Mouse (Mus musculus): ENCODE measurements at regions not wholly inside any gene's neighbourhood (a gene's known extent, or its start where the extent isn't known, plus 50 kb on each side); places are given as distances from the start of the nearest gene placed in this dataset.
"Not testable (repeated sequence)": the region's sequence is repeated elsewhere in the genome, so short reads cannot be mapped to it uniquely, and the experiment has no call there.

DNA sequence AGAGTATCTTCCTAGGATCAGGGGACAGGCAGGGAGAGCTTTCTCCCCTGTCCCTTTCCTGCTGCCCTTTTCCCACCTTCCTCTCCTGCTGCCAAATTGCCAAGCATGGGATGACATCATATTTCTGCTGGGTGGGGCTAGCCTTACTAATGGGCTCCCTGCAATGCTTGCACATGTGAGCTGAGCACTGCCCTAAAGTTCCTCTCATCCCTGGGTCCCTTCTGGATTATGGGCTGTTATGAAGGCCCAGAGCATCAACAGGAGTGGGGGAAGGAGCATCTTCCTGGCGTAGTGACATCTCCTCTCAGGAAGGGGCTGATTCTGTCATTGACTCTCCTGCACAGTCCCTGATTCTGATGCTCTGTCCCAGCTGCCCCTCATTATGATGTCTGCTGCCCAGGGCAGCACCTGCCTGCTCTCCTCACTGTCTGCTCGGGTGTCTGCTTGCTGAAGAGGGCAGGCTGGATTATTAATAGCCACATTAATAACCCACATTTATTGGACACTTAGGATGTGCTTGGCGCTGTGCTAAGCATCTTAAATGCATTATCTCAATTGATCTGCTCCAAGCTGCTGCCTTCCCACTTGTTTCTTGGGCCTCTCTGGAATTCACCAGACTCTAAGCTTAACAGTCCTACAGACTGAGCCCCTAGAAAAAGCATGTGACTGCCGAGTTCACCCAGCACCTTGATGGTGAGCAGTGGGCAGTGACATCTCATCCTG, 219.1 kb downstream of the Tpra1 start:
- H3K36me3 ChIP-seq = no peaks in the 10 kb centered on the region
- no peaks in the 10 kb centered on the region for H3K4me1 ChIP-seq
- no peak overlapping the region for H3K4me2 ChIP-seq
- H3K9ac ChIP-seq = no peak overlapping the region
- 49% methylated on average over 4 of the region's 4 CpGs for WGBS (ENCODE audit: insufficient replicate concordance)
- H3K4me3 ChIP-seq = no peak overlapping the region
- H3K27me3 ChIP-seq (replicated peaks) = no peaks in the 10 kb centered on the region; the same call in 1 of the 2 replicates
- no peak for ATAC-seq
- no peaks in the 10 kb centered on the region for H3K9me3 ChIP-seq (replicated peaks)
- H3K27ac ChIP-seq = no peak overlapping the region

DNA sequence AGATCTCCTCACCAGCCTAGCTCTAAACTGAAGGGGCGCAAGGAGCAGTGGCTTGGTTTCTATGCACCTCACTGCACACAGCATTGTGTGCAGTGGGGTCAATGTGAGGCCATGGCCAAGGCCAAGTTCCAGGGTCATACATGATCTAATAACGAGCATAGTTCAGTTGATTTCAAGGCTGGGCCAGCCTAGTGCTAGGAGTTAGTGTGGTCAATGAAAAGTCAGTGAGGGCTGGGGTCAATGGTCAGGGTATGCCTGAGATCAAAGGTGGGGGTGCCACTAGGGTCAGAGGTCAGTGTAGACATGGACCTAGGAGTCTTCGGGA, 219.7 kb downstream of the Tpra1 start:
- H3K9me3 ChIP-seq (replicated peaks) = no peaks in the 10 kb centered on the region
- H3K4me3 ChIP-seq = no peak overlapping the region
- H3K27ac ChIP-seq = no peak overlapping the region
- H3K36me3 ChIP-seq = no peaks in the 10 kb centered on the region
- H3K4me2 ChIP-seq = no peak overlapping the region
- peaks cover 2% of the 10 kb centered on the region; the same call in 1 of the 2 replicates for H3K27me3 ChIP-seq (replicated peaks)
- H3K9ac ChIP-seq = no peak overlapping the region
- no peak; the same call in 1 of the 2 replicates for ATAC-seq
- H3K4me1 ChIP-seq = no peaks in the 10 kb centered on the region
- WGBS (ENCODE audit: insufficient replicate concordance) = 60% methylated on average over 3 of the region's 3 CpGs

DNA sequence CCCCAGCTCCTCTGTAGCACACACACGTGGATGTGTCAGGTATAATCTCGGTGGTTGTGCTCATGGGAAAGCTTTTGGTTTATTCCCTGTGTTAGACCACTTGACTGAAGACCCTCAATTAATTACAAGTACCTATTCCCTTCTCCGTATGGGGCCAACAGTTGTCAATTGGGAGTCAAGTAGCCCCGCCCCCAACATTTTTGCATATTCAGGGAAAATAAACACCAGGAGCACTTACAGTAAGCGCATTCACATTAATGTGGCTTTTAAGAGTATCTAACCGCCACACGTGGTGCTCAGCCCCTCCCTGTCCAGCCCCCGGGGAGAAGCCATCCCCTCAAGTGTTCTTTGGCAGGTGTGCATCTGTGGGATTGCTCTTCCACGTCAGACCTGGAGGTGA, 223.9 kb downstream of the Tpra1 start:
- WGBS (ENCODE audit: insufficient replicate concordance) = 35% methylated on average over 9 of the region's 9 CpGs
- Histone ChIP-seq H3K4me1 (no peaks in the 10 kb centered on the region), H3K4me3 (no peak overlapping the region), H3K9ac (no peak overlapping the region), H3K27me3 (replicated peaks) (peaks cover 9% of the 10 kb centered on the region; the same call in 1 of the 2 replicates), H3K9me3 (replicated peaks) (no peaks in the 10 kb centered on the region), H3K36me3 (no peaks in the 10 kb centered on the region), H3K4me2 (no peak overlapping the region), H3K27ac (no peak overlapping the region)
- no peak for ATAC-seq

DNA sequence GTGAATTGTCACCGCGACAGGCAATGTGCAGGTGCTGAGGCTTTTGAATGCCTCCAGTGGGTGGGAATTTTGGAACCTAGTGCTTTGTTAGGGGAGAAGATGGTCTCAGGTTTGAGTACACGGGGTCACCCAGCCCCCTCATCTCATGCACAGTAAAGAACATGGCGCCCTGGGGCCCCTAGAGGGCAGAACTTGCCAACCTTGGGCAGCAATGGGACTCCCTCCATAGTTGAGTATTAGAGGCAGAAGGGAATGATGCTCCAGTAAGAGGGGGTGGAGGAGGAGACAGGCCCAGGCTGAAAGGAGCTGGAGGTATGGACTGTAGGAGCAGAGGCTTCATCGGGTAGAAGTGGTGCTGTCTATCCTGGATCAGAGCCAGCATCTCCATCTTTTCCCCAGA, 226.1 kb downstream of the Tpra1 start:
- not testable (repeated sequence) for H3K9ac ChIP-seq; H3K9me3 ChIP-seq (replicated peaks); ATAC-seq; H3K4me2 ChIP-seq; H3K4me1 ChIP-seq; H3K27me3 ChIP-seq (replicated peaks); H3K4me3 ChIP-seq; H3K36me3 ChIP-seq; H3K27ac ChIP-seq
- WGBS (ENCODE audit: insufficient replicate concordance) = 44% methylated on average over 5 of the region's 5 CpGs

DNA sequence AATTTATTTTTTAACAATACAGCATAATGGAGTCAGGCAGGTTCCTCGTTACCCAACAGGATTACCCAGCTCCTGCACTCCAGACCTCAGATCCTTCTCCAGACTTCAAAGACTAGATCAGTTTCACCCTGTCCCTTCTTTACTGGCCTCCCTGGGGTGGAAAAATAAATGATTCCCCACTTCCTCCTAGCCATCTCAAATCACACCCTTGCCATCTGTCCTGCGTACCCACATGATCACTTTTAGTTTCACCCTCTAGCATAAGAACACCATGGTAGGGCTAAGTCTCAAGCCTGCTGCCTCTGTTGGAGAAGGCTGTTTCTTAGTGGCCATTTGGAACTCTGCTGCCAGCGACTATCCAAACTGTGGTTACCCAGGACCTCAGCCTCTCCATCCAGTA, 222.0 kb downstream of the Plxna1 start:
- no peak overlapping the region for H3K4me3 ChIP-seq
- no peak for ATAC-seq
- WGBS (ENCODE audit: insufficient replicate concordance) = 52% methylated on average over 3 of the region's 3 CpGs
- no peak overlapping the region for H3K27ac ChIP-seq
- no peak overlapping the region for H3K4me2 ChIP-seq
- H3K9ac ChIP-seq = no peak overlapping the region
- no peaks in the 10 kb centered on the region for H3K4me1 ChIP-seq
- H3K27me3 ChIP-seq (replicated peaks) = no peaks in the 10 kb centered on the region
- no peaks in the 10 kb centered on the region for H3K9me3 ChIP-seq (replicated peaks)
- H3K36me3 ChIP-seq = no peaks in the 10 kb centered on the region

DNA sequence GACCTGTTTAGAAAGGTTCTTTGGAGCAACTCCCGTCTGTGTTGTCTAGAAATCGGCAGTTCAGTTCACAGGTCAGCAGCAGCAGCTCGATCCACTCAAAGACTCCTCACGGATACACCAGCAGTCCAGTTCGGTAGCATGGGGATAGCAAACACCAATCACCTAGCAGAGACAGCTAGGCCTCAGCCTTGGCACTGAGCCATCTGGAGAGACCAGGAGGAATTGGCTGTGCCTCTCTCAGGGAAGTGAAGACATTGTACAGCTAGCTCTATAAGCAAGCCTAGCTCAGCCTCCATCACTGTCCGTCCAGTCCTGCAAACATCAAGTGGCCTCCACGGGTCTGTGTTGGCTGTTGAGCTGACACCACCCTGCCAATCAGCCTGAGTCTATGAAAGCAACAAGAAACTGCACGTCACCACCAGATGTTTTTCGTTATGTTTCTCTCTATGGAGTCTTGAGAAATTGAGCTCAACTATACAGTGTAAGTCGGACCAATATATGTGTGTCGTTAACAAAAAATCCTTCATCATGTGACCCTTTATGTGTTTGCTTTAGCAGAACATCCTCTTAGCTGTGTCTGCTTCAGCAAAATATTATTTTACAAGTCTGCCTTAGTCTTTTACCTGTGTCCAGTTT, 209.3 kb downstream of the Plxna1 start:
- H3K4me3 ChIP-seq = no peak overlapping the region
- H3K9ac ChIP-seq = no peak overlapping the region
- H3K27me3 ChIP-seq (replicated peaks) = no peaks in the 10 kb centered on the region
- H3K4me1 ChIP-seq = no peaks in the 10 kb centered on the region
- H3K27ac ChIP-seq = no peak overlapping the region
- H3K4me2 ChIP-seq = no peak overlapping the region
- no peaks in the 10 kb centered on the region for H3K9me3 ChIP-seq (replicated peaks)
- WGBS (ENCODE audit: insufficient replicate concordance) = 77% methylated on average over 11 of the region's 11 CpGs
- H3K36me3 ChIP-seq = no peaks in the 10 kb centered on the region
- no peak for ATAC-seq

DNA sequence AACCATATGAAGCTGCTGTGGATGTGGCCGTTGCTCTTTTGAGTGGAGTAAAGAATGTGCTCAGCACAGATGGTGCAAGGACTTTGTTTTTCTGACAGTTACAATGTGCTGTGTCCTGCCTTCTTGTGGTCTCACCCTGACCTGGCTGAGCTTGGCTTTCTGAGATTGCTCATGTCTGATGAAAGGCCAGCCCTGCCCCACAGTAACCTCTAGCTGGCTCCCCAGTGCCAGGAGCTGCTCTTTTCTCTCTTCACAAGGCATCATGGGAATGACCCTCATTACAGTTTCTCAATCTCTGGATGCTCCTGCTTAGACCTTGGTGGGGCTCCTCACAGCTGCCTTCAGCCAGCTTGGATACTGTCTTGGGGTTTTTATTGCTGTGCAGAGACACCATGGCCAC, 204.9 kb downstream of the Plxna1 start:
- no peak overlapping the region for H3K9ac ChIP-seq
- WGBS (ENCODE audit: insufficient replicate concordance) = 84% methylated on average over 1 of the region's 1 CpGs
- H3K27me3 ChIP-seq (replicated peaks) = no peaks in the 10 kb centered on the region
- no peaks in the 10 kb centered on the region for H3K4me1 ChIP-seq
- no peak overlapping the region for H3K4me2 ChIP-seq
- H3K4me3 ChIP-seq = no peak overlapping the region
- no peak overlapping the region for H3K27ac ChIP-seq
- ATAC-seq = no peak
- H3K9me3 ChIP-seq (replicated peaks) = no peaks in the 10 kb centered on the region
- no peaks in the 10 kb centered on the region for H3K36me3 ChIP-seq

DNA sequence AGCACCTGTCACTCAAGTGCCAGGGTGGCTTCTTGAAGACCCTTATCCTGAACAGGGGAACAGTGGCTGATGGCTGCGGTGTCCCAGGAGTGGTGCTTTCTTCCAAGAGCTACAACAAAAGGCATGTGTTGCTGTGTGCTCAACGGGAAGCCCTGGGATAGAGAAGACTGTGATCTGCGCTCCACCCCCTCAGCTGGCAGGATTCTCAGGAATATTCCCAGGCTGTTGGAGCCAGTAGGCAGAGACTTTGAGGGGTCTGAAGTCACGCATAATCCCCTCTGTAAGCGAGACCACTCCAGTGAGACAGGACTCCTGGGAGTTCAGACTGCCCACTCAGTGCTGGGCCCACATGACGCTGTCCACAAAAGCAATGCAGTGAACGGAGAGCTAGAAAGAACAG, 202.4 kb downstream of the Plxna1 start:
- Histone ChIP-seq H3K4me2 (no peak overlapping the region), H3K27ac (no peak overlapping the region), H3K9me3 (replicated peaks) (no peaks in the 10 kb centered on the region), H3K4me1 (no peaks in the 10 kb centered on the region), H3K36me3 (no peaks in the 10 kb centered on the region), H3K4me3 (no peak overlapping the region), H3K9ac (no peak overlapping the region), H3K27me3 (replicated peaks) (no peaks in the 10 kb centered on the region)
- WGBS (ENCODE audit: insufficient replicate concordance) = 56% methylated on average over 7 of the region's 7 CpGs
- ATAC-seq = no peak

DNA sequence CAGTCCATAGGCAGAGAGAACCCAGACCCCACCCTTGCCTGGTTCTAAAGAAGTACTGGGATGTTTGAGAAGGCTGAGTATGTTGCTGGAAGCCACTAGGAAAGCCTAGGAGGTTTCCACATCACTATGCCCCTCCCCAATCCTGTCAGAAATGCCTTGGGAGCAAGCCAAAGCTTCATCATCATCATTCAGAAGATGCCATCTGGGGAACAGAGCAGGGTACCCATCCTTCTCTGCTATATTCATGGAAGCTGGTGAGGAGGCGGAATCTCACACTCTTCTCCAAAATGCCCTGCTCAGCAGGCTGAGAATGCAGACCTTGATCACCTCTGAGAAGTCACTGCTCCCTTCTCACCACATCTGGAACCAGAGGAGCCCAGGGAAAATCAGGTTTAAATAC, 200.7 kb downstream of the Plxna1 start:
- 81% methylated on average over 1 of the region's 1 CpGs for WGBS (ENCODE audit: insufficient replicate concordance)
- no peak overlapping the region for H3K9ac ChIP-seq
- H3K4me2 ChIP-seq = no peak overlapping the region
- H3K9me3 ChIP-seq (replicated peaks) = no peaks in the 10 kb centered on the region
- no peaks in the 10 kb centered on the region for H3K27me3 ChIP-seq (replicated peaks)
- no peaks in the 10 kb centered on the region for H3K4me1 ChIP-seq
- ATAC-seq = no peak
- no peak overlapping the region for H3K4me3 ChIP-seq
- H3K36me3 ChIP-seq = no peaks in the 10 kb centered on the region
- no peak overlapping the region for H3K27ac ChIP-seq

DNA sequence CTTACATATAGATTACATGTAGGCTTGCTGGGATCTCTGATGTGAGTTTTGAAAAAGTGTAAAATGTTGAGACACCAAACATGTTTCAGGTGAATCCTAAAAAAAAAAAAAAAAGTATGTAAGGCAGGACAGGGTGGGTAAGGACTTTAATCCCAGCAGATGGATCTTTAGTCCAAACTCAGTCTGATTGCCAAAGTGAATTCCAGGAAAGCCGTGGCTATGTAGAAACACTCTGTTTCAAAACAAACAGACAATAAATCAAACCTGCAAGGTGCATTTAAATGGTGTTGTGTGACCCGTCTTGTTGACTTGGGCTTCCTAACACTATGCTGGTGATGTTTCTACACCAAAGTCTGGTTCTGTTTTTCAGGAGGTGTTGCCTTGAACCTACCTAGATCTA, 192.9 kb downstream of the Plxna1 start:
- ATAC-seq = no peak
- Histone ChIP-seq H3K36me3 (no peaks in the 10 kb centered on the region), H3K27ac (no peak overlapping the region), H3K4me2 (no peak overlapping the region), H3K4me1 (no peaks in the 10 kb centered on the region), H3K9ac (no peak overlapping the region), H3K4me3 (no peak overlapping the region), H3K9me3 (replicated peaks) (no peaks in the 10 kb centered on the region), H3K27me3 (replicated peaks) (no peaks in the 10 kb centered on the region)
- 38% methylated on average over 2 of the region's 2 CpGs for WGBS (ENCODE audit: insufficient replicate concordance)

DNA sequence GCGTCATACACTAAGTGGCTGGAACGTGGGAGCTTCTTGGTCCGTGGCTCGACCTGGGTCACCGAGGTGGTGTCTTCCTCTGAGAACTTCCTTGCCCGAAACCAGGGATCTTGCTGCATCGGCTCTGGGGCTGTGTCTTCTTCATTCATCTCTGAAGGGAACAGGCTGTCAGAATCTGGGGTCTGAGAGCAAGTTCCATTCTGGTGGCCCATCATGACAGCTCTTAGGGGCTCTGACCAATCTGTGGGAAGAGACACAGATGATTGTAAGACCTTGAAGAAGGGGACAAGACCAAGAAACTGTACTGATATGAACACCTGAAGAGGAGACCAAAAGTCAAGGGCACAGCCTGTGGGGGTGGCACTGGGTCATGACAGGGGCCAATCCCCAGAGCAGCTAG, 177.5 kb downstream of the Plxna1 start:
- ATAC-seq; H3K9me3 ChIP-seq (replicated peaks); H3K4me2 ChIP-seq; H3K4me1 ChIP-seq; H3K9ac ChIP-seq; H3K36me3 ChIP-seq; H3K27me3 ChIP-seq (replicated peaks); H3K4me3 ChIP-seq; H3K27ac ChIP-seq: not testable (repeated sequence)
- 83% methylated on average over 2 of the region's 7 CpGs for WGBS (ENCODE audit: insufficient replicate concordance)

DNA sequence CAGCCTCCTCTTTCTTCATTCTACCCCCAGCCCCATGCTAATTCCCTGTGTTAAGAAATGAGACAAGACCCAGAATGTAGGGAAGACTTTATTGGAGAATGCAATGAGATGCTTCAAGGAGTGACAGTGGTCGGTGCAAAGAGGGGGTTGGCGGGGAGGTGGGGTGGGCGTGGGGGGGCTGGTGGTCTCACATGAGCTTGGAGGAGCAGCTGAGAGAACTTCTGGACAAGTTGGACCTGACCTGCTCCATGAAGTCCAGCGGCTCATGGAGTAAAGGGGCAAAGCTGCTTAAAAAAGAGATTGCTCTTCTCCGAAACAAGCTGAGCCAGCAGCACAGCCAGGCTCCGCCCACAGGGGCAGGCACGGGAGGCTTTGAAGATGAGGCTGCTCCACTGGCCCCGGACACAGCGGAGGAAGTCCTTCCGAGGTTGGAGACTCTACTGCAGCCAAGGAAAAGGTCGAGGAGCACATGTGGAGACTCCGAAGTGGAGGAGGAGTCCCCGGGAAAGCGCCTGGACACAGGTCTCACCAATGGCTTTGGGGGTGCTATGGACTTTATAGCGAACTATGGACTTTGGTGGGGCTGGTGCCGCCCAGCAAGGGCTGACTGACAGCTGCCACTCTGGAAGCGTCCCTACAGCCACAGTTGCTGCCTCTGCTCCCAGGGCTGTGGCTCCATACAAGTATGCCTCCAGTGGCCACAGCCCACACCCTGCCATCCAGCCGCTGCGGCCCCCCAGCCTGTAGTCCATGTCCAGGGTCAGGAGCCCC, 161.7 kb downstream of the Plxna1 start:
- WGBS (ENCODE audit: insufficient replicate concordance) = 12% methylated on average over 19 of the region's 19 CpGs
- H3K9ac ChIP-seq; H3K4me3 ChIP-seq; H3K27ac ChIP-seq; H3K27me3 ChIP-seq (replicated peaks); H3K36me3 ChIP-seq; H3K4me1 ChIP-seq; H3K9me3 ChIP-seq (replicated peaks): not testable (repeated sequence)
- 0 out of 2 replicates have a peak, but pooled peaks have one; percentile 35 for ATAC-seq
- H3K4me2 ChIP-seq = peak overlapping the region; percentile 34; the same call in 1 of the 2 replicates
